Mouse (Mus musculus): ENCODE data around the gene Frmd4a.

Gene Frmd4a

GRCm38 (mm10) chr2:4499257-4499656 is 481.7 kb downstream of the Frmd4a start:
- peak; percentile 86 for DNase-seq

GRCm38 (mm10) chr2:4499916-4500315 is 482.4 kb downstream of the Frmd4a start:
- DNase-seq: no peak

DNA sequence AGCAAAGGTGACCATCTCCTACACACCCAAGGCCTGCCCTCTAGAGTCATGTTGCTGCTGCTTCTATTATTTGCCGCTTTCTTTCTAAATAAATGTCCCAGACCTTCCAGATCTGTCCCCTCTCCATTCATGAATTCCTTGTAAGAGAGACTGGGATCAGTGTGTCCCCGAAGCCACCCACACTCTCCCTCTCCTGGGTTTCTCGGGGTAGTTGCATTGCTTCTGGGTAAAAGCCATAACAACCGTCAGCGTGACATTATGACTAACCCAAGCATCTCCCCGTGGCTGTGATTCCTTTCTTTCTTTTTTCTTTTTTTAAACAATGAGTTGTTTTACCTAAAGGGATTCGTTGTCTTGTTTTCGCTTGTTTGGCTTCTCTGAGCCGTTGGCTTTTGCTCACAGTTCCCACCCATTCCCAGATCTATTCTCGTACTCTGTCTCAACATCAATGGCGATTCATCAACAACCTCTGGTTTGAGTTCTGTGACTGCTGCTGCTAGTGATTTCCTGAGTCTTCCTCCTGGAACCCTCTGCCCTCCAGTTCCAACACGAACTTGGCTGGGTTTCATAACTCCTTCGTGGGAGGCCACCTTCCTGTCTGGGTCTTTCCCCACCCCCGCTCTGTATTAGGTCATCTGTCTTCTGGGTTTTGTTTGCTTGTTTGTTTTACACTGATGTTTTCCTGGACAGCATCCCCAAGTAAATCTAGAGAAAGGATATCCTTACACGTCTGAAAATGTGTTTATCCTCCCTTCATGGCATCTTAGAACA is 483.9 kb downstream of the Frmd4a start:
- peak; percentile 81 for DNase-seq

DNA sequence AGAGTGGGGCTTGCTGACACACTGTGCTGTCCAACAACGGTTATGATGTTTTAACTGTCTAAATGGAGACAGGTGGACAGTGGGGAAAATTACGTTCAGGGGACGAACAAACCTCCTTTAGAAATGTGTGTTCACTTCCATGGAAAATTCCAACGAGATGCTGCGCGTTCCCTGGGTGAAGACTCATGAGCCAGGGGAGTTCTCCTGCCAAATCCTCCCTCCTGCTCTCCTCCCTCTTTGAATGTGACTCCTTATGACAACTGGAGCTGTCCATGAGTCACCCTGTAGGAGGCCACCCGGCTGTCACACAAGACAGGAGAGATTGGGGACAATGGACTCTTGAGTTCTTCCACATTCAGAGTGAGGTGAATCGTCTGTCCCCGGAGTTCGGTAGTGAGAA is 486.9 kb downstream of the Frmd4a start:
- peak; percentile 15 for DNase-seq

GRCm38 (mm10) chr2:4505695-4506094 is 488.2 kb downstream of the Frmd4a start:
- no peak for DNase-seq

GRCm38 (mm10) chr2:4506659-4507058 is 489.1 kb downstream of the Frmd4a start:
- DNase-seq: peak; percentile 14

DNA sequence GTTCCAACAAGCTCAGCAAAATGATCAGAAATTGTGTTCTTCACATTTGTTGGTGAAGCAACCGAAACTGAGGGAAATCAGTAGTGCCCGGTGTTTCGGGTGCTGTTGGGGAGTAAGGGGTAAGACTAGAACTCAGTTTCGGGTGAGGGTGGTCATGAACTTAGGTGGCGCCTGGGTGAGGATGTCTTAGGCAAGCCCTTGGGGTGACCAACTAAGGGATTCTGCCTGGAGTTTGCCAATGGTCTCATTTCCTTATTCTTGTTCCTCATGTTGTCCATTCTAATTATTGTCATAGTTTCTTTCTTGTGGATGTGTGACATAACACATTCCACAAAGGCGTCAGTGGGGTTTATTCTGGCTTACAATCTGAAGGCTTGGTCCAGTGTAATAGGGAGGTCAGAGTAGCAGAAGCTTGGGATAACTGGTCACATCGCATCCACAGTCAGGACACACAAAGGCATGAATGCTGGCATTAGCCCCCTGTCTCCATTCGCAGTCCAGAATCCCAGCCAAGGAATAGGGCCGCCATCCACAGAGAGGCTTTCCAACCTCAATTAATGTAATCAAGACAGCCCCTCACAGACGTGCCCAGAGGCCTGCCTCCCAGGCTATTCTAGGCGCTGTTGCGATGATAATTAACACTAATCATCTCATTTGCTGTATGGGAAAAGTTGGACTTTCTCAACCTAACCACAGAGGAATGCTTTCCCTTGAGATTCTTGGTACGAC is 490.5 kb downstream of the Frmd4a start:
- peak; percentile 15 for DNase-seq

DNA sequence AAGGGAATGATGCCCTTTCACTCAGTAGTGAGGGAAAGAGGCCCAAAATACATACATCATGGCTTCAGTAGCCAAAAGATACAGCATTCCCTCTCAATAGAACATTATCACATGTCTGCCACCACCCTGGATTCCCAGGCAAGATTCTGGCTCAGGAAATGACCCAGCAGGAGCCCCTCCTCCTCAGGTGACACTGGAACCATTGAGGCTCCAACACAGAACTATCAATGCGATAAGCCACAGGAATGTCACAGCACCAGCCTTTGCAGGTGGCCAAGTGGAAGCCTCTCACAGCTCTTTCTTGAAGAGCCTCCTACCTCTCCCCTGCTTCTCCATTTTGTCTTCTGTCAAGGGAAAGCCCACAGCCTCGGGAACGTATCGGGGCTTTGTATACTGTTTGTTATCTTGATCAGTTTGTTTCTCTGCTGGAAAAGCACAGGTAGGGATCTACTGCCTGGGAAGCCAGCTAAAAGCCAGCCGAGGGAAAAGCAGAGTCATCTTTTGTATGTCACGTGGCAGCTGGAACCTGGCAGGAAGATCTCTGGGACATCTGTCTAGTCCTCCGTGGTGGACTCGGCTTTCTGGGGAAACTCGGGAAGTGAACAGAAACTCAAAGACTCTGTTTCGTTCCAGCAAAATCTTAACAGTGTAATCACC is 491.6 kb downstream of the Frmd4a start:
- no peak for DNase-seq

- no peak for DNase-seq
These were observed 492.2 kb downstream of the Frmd4a start for GRCm38 (mm10) chr2:4509739-4510138.

- no peak for DNase-seq
These were observed 492.9 kb downstream of the Frmd4a start for GRCm38 (mm10) chr2:4510208-4511079.

GRCm38 (mm10) chr2:4511080-4511386 is 493.5 kb downstream of the Frmd4a start:
- DNase-seq: no peak

DNA sequence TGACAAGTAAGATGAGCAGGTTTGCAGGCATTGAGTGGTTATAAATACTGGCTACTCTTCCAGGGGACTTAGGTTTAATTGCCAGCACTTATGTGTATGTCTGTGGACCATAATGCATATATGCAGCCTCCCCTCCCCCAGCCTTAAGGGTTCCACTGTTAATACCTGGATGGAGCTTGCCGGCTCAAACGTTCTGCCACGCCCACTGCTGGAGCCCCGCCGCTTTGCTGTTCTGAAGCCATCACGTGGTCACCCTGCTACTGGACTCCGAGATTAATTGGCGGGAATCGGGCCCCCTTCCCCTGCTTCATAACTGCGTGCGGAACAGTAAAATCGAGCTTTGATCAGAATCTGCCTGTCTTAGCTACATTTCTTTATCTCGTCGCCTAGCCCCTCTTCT is 495.1 kb downstream of the Frmd4a start:
- DNase-seq: no peak

DNA sequence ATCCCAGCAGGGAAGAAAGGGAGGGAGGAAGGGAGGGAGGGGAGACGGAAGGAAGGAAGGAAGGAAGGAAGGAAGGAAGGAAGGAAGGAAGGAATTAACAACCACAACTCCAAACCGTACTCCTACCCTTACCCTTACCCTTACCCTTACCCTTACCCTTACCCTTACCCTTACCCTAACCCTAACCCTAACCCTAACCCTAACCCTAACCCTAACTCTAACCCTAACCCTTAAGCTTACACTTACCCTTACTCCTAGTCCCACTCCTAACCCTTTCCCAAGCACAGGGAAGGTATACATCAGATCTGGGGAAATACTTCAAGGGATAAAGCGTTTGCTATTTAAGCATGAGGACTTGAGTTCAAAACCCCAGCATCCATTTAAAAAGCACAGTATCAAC is 498.4 kb downstream of the Frmd4a start:
- DNase-seq: no peak

- DNase-seq: peak; percentile 51
These were observed 499.5 kb downstream of the Frmd4a start for GRCm38 (mm10) chr2:4516819-4517552.

GRCm38 (mm10) chr2:4517553-4518125 is 500.1 kb downstream of the Frmd4a start:
- peak; percentile 69 for DNase-seq

GRCm38 (mm10) chr2:4518549-4518948 is 501.0 kb downstream of the Frmd4a start:
- no peak for DNase-seq

DNA sequence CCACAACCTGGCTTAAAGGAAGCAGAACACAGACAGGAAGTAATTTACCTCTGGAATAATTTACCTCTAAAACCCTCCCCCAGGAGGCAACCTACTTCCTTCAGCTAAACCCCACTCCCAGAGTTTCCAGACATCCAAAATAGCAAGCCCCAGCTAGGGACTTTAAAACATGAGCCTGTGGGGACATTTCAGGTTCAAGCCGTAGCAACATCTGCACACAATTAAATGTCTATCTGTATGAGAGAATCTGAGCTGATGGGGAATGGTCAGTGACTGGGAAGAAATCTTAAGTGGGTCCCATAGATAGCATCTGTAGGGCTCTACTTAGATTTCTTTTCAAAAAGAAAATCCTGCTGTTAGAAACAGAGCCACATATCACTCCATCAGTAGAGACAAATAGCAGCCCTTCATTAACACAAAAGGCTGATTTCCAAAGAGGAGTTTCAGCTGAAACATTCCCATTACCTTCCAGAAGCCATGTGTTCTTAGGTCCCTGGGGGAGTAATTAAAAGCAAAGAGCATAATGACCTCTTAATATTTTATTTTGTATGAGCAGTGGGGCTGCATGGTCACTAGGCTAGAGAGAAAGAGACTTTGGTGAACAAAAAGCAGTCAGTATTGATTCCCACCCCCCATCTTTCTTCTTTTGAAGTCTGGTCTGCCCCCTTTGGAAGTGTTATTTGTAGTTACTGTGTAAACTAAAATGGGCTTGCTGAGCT is 505.4 kb downstream of the Frmd4a start:
- DNase-seq: no peak

GRCm38 (mm10) chr2:4527094-4527493 is 509.6 kb downstream of the Frmd4a start:
- no peak for DNase-seq

- no peak for DNase-seq
These were observed 511.8 kb downstream of the Frmd4a start for GRCm38 (mm10) chr2:4529254-4529729.

DNA sequence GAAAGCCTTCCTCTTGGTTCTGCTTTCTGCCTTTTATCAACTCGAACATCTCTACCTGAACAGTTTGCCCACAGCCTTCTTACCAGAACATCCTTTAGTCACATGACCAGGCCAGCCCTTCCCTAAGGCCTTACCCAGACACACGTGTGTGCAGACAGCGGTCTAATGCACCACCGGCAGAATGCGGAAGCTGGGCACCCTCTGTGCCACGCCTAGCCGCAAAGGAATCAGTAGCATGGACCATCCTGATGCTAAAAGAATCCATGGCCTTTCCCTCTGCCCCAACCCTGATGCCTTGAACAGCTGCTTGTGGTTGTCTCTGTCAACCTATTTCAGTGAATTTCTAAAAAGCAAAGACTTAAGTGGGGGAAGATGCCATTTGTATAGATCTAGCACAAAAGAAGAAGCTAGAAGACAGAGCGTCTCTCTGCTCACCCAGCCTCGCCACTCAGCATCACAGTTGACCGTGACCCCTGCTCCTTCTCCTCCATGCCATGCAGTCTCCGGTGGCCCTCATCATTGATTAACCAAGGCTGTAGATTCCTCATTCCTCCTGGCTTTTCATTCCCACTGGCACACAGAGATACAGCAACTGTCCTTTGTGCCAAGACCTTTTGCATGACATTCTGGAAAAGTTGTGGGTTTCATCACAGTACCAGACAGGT is 514.1 kb downstream of the Frmd4a start:
- DNase-seq: no peak

DNA sequence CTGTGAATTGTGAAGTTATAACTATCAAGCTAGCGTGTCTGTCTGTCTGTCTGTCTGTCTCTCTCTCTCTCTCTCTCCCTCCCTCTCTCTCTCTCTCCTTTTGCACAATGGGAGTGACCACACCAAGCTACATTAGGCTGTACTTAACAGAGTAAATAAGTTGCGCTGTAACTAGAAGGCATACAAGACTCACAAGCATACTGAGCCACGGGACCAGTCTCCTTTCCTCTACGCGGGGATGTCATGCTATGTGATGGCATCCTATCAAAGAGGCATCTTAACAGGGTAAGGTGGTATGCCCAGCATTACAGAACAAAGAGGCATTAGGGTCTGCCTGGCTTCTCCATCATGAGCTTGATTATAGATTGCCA is 514.7 kb downstream of the Frmd4a start:
- no peak for DNase-seq

Measured in lung, postnatal 36 days (tissue).